Mouse (Mus musculus): ENCODE results near the gene Fam205c.
"Not testable (repeated sequence)": the region's sequence is repeated elsewhere in the genome, so short reads cannot be mapped to it uniquely, and the experiment has no call there.

DNA sequence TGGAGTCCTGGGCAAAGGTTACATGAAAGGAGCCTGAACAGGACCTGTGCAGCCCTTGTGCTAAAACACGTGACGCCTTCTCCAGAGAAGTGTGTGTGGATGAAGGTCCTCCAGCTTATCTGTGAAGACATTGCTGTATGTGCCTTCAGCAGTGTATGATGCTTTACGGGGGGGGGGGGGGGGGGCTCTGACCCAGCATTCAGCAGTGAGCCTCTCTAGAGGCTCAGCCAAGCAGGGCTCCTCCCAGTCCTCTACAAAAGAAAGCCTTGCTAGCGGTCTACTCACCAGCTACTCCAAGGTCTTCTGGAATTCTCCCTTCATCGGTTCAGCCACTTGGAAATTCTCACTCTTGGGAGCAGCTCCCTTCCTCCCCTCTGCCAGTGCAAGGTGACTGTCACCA, 10.5 kb downstream of the Fam205c start:
- not testable (repeated sequence) for TF ChIP-seq CTCF (IDR thresholded peaks at IDR 0.05; ENCODE audit: borderline replicate concordance, control insufficient read depth, extremely low read depth, insufficient read depth, low read length, poor library complexity); POLR2A (IDR thresholded peaks at IDR 0.05; ENCODE audit: control insufficient read depth, extremely low read depth, insufficient read depth, low read length, poor library complexity)

Data from thymus, adult 2 months (tissue).